Mouse (Mus musculus) neural tube, embryonic 12.5 days (tissue): ENCODE data around the gene Tmtc2. TPM values are rescaled to one million over a fixed set of nuclear protein-coding genes. Genes with fewer than 3 reads are reported as not detected.
"Not testable (repeated sequence)": the region's sequence is repeated elsewhere in the genome, so short reads cannot be mapped to it uniquely, and the experiment has no call there.

Source experiments
- ATAC-seq: fragments of 200-750 bp; cut with Nextera tagmentation; 2 replicates; pipeline ENCODE4 v1.8.0; 2017; ENCODE audit warnings: low read depth, mild to moderate bottlenecking, moderate TSS enrichment, moderate library complexity; ENCODE audit not compliant: low FRiP score
- H3K27ac ChIP-seq: fragments of 300-500 bp; sonication (generic); 2 replicates; pipeline ENCODE4 v1.5.1; 2016
- H3K27me3 ChIP-seq: fragments of 300-500 bp; sonication (generic); replicated peaks from 2 replicates; pipeline ENCODE4 v1.6.1; 2016; ENCODE audit warnings: mild to moderate bottlenecking
- H3K36me3 ChIP-seq: fragments of 300-500 bp; sonication (generic); 2 replicates; pipeline ENCODE4 v1.6.1; 2016; ENCODE audit warnings: mild to moderate bottlenecking
- H3K4me1 ChIP-seq: fragments of 300-500 bp; sonication (generic); 2 replicates; pipeline ENCODE4 v1.6.1; 2016
- H3K4me2 ChIP-seq: fragments of 300-500 bp; sonication (generic); replicated peaks from 2 replicates; pipeline ENCODE4 v1.6.1; 2016; ENCODE audit warnings: mild to moderate bottlenecking
- H3K4me3 ChIP-seq: fragments of 300-500 bp; sonication (generic); 2 replicates; pipeline ENCODE4 v1.5.1; 2016
- H3K9ac ChIP-seq: fragments of 300-500 bp; sonication (generic); 2 replicates; pipeline ENCODE4 v1.6.1; 2016; ENCODE audit warnings: mild to moderate bottlenecking
- H3K9me3 ChIP-seq: fragments of 300-500 bp; sonication (generic); 2 replicates; pipeline ENCODE4 v1.6.1; 2016; ENCODE audit warnings: mild to moderate bottlenecking
- WGBS: fragments of 180-500 bp; shearing (Covaris S2); methylation state at CpG from one replicate; pipeline ENCODE4 v1.1.7; 2016; 5-methylcytosine and 5-hydroxymethylcytosine counted together
- polyA plus RNA-seq: library from polyadenylated mRNA; unstranded; fragments of >200 nt; fragmentation: Nextera tagmentation; extraction: Ambion mirVana; gene quantifications from 2 replicates; pipeline ENCODE4 v1.2.1, GENCODE M21; 2016

Gene Tmtc2
- polyA plus RNA-seq, 1 experiment from 2014 or later, result 16.2 TPM

GRCm38 (mm10) chr10:105318869-105319268 lies 255.4 kb downstream of the Tmtc2 start:
- Histone ChIP-seq H3K27ac (no peak overlapping the region), H3K4me2 (no peak overlapping the region), H3K36me3 (peaks cover 12% of the 10 kb centered on the region), H3K9me3 (peaks cover 5% of the 10 kb centered on the region; the same call in 1 of the 2 replicates), H3K9ac (no peak overlapping the region), H3K4me3 (no peak overlapping the region), H3K27me3 (no peaks in the 10 kb centered on the region), H3K4me1 (no peaks in the 10 kb centered on the region)
- peak; percentile 72 for ATAC-seq
- 48% methylated on average over 2 of the region's 2 CpGs for WGBS

DNA sequence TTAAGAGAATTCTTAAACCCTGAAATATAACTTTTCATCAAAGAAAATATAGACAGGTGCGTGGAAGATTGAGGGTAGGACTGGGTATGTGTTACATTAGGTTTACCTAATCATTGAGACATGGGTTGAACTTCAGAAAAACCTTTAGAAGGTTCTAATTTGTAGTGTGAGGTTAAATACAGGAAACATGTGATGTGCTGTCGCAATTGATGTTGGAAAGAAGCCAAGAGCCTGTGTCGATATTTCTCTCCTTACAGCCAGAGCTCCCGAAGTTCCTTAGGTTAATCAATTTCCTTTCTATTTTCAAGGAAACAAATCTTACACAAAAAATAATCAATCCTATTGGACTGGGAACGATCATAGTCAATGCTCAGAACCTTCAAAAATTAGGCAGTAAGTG lies 261.3 kb downstream of the Tmtc2 start:
- Histone ChIP-seq H3K9ac (no peak overlapping the region), H3K4me3 (no peak overlapping the region), H3K27me3 (no peaks in the 10 kb centered on the region), H3K4me2 (no peak overlapping the region), H3K27ac (no peak overlapping the region), H3K36me3 (no peaks in the 10 kb centered on the region), H3K9me3 (no peaks in the 10 kb centered on the region), H3K4me1 (no peaks in the 10 kb centered on the region)
- WGBS, result 87% methylated on average over 5 of the region's 5 CpGs
- no peak for ATAC-seq

- no peak for ATAC-seq
- no peak overlapping the region for H3K4me3 ChIP-seq
- no peaks in the 10 kb centered on the region for H3K27me3 ChIP-seq
- peaks cover 3% of the 10 kb centered on the region; the same call in 1 of the 2 replicates for H3K36me3 ChIP-seq
- H3K4me2 ChIP-seq, result no peak overlapping the region
- no peak overlapping the region for H3K27ac ChIP-seq
- no peaks in the 10 kb centered on the region for H3K9me3 ChIP-seq
- 71% methylated on average over 3 of the region's 3 CpGs for WGBS
- no peaks in the 10 kb centered on the region for H3K4me1 ChIP-seq
- no peak overlapping the region for H3K9ac ChIP-seq
These were observed 276.7 kb downstream of the Tmtc2 start for GRCm38 (mm10) chr10:105297560-105297959.

GRCm38 (mm10) chr10:105292961-105293360 lies 281.3 kb downstream of the Tmtc2 start:
- 66% methylated on average over 1 of the region's 1 CpGs for WGBS
- Histone ChIP-seq H3K9me3 (no peaks in the 10 kb centered on the region), H3K27ac (no peak overlapping the region), H3K27me3 (no peaks in the 10 kb centered on the region), H3K4me2 (no peak overlapping the region), H3K36me3 (no peaks in the 10 kb centered on the region), H3K4me3 (no peak overlapping the region), H3K4me1 (no peaks in the 10 kb centered on the region), H3K9ac (no peak overlapping the region)
- no peak for ATAC-seq

DNA sequence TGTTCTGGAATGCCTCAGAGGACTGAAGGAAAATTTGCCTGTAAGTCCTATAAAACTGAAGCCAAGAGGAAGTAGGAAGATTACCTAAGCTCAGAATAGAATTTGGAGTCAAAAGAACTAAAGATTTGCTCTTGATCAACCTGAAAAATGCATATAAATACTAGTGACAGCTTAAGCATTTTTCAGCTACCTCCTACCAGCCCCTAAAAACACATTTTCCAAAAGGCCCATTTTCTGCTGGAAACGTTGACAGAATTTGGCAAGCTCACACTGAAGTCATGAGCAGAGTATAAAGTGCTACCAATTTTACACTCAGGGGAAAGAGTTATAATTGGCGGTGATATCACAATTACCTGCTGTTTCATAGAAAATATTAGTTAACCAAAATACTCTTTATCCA lies 285.8 kb downstream of the Tmtc2 start:
- 89% methylated on average over 2 of the region's 2 CpGs for WGBS
- Histone ChIP-seq H3K27me3 (no peaks in the 10 kb centered on the region), H3K9ac (no peak overlapping the region), H3K27ac (no peak overlapping the region), H3K36me3 (no peaks in the 10 kb centered on the region), H3K9me3 (no peaks in the 10 kb centered on the region), H3K4me2 (no peak overlapping the region), H3K4me1 (no peaks in the 10 kb centered on the region), H3K4me3 (no peak overlapping the region)
- ATAC-seq, result no peak

DNA sequence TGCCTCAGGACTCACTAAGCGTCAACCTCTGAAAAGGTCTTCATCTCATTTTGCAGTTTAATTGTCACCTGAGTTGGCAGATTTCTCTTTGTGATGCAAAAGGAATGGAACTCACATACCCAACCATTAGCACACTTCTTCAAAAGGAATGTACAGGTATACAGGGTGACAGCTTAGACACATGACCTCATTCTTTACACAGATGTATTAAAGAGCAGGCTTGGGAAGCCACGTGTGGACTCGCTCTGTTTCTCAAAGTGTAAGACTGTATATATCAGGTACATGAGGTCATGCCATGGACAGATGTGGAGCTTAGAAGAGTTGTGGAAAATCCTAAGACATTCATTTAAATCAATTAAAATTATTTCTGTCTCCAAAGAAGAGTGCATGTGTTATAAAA lies 286.7 kb downstream of the Tmtc2 start:
- Histone ChIP-seq H3K4me1 (no peaks in the 10 kb centered on the region), H3K9ac (no peak overlapping the region), H3K27ac (no peak overlapping the region), H3K27me3 (no peaks in the 10 kb centered on the region), H3K4me2 (no peak overlapping the region), H3K4me3 (no peak overlapping the region), H3K36me3 (no peaks in the 10 kb centered on the region), H3K9me3 (no peaks in the 10 kb centered on the region)
- no peak for ATAC-seq
- 91% methylated on average over 3 of the region's 3 CpGs for WGBS

DNA sequence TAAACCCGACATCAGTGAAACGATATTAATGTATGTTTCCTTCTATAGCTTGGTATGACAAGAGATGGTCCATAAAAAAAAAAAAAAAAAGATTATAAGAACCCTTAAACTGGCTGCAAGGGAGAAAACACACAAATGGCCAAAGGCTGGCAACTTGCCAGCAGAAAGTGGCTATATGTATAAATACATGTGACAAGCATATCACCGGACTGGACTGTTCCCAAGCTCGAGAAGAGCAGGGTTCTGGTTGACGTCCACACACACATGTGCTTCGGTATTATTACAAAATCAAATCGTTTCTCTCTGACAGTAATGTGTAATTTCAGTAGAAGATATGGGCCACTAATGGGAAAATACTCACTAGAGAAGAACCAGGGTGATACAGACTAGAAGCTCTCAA lies 287.2 kb downstream of the Tmtc2 start:
- Histone ChIP-seq H3K27ac (no peak overlapping the region), H3K9ac (no peak overlapping the region), H3K4me2 (no peak overlapping the region), H3K4me1 (no peaks in the 10 kb centered on the region), H3K36me3 (no peaks in the 10 kb centered on the region), H3K27me3 (no peaks in the 10 kb centered on the region), H3K9me3 (no peaks in the 10 kb centered on the region), H3K4me3 (no peak overlapping the region)
- WGBS, result 87% methylated on average over 7 of the region's 7 CpGs
- ATAC-seq, result no peak

DNA sequence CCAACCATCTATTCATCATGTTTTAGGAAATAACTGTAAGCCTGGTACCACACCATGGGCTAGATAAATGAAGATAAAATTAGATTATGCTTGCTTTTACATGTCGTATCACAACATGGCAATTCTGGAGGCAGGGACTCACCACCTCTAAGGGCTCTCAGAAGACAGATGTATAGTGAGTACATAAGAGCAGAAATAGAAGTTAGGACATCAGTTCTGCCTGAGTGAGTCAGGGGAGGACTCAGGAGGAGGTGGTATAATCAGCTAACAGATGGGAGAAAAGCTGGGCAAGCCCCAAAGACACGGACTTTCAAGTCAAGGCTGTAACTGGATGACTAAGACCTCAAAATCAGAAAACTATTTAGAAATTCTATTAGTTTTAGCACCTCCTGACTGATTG lies 288.0 kb downstream of the Tmtc2 start:
- H3K4me1 ChIP-seq, result no peaks in the 10 kb centered on the region
- H3K9ac ChIP-seq, result no peak overlapping the region
- ATAC-seq, result no peak
- no peak overlapping the region for H3K4me2 ChIP-seq
- no peaks in the 10 kb centered on the region for H3K9me3 ChIP-seq
- no peaks in the 10 kb centered on the region for H3K27me3 ChIP-seq
- no peaks in the 10 kb centered on the region for H3K36me3 ChIP-seq
- 88% methylated on average over 2 of the region's 2 CpGs for WGBS
- H3K4me3 ChIP-seq, result no peak overlapping the region
- H3K27ac ChIP-seq, result no peak overlapping the region

- no peaks in the 10 kb centered on the region for H3K36me3 ChIP-seq
- no peak overlapping the region for H3K27ac ChIP-seq
- H3K9me3 ChIP-seq, result no peaks in the 10 kb centered on the region
- H3K27me3 ChIP-seq, result no peaks in the 10 kb centered on the region
- no peak overlapping the region for H3K4me3 ChIP-seq
- no peak overlapping the region for H3K4me2 ChIP-seq
- no peaks in the 10 kb centered on the region for H3K4me1 ChIP-seq
- ATAC-seq, result no peak
- WGBS, result 63% methylated on average over 6 of the region's 6 CpGs
- H3K9ac ChIP-seq, result no peak overlapping the region
These were observed 290.1 kb downstream of the Tmtc2 start for GRCm38 (mm10) chr10:105284171-105284570.

DNA sequence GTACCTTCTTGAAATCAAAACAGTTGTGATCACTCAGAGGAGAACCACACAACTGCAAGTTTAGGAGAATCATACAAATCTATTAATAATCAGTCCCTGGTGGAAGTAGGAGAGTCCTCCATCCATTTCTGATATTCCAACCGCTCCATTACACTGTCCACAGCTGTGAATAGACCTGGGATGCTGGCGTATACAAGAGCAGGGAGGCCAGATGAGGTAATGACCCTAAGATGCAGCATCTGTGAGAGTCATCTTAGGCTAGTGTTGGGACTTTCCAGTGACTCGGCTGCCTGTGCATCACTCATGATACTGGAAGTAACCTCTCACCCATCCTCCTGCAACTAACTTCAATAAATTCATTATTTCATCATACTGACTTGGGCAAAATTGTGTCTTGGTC lies 293.3 kb downstream of the Tmtc2 start:
- Histone ChIP-seq H3K9me3 (no peaks in the 10 kb centered on the region), H3K27ac (no peak overlapping the region), H3K36me3 (no peaks in the 10 kb centered on the region), H3K9ac (no peak overlapping the region), H3K27me3 (no peaks in the 10 kb centered on the region), H3K4me1 (no peaks in the 10 kb centered on the region), H3K4me3 (no peak overlapping the region), H3K4me2 (no peak overlapping the region)
- no peak for ATAC-seq
- whole genome bisulfite sequencing, result 83% methylated on average over 3 of the region's 3 CpGs

DNA sequence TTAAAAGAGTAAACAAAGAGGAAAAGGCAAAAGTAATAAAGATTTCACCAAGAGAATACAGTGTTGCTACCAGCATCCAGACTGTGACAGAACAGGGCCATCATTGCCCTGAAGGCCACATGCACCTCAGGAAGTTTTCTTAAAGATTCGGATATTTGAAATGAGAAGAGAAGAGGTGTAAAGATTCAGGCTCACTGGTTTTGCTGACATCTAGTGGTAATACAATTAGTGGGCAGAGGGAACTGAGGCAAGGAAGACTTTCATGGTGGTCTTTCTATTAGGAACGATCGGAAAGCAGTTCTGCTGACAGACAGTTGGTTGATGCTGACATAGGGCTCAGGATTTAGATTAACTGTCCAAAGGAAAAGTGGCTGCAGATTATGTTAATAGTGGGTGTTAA lies 314.2 kb downstream of the Tmtc2 start:
- no peak for ATAC-seq
- Histone ChIP-seq H3K4me2 (no peak overlapping the region), H3K9me3 (no peaks in the 10 kb centered on the region), H3K4me3 (no peak overlapping the region), H3K9ac (no peak overlapping the region), H3K4me1 (no peaks in the 10 kb centered on the region), H3K27me3 (no peaks in the 10 kb centered on the region), H3K27ac (no peak overlapping the region), H3K36me3 (no peaks in the 10 kb centered on the region)
- WGBS, result 59% methylated on average over 3 of the region's 3 CpGs

DNA sequence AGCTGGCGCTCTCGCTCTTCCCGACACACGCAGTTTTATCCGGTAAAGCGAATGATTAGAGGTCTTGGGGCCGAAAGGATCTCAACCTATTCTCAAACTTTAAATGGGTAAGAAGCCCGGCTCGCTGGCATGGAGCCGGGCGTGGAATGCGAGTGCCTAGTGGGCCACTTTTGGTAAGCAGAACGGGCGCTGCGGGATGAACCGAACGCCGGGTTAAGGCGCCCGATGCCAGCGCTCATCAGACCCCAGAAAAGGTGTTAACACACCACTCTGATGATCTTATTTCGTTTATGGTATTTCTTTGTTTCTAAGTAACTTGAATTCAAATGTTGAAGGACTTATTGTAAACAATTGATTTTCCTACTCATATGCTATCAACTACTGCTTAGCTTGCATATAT lies 336.0 kb downstream of the Tmtc2 start:
- not testable (repeated sequence) for H3K4me2 ChIP-seq, ATAC-seq, H3K9ac ChIP-seq, H3K27me3 ChIP-seq, H3K4me3 ChIP-seq, H3K36me3 ChIP-seq, H3K27ac ChIP-seq, H3K9me3 ChIP-seq, H3K4me1 ChIP-seq
- 88% methylated on average over 22 of the region's 22 CpGs for WGBS

DNA sequence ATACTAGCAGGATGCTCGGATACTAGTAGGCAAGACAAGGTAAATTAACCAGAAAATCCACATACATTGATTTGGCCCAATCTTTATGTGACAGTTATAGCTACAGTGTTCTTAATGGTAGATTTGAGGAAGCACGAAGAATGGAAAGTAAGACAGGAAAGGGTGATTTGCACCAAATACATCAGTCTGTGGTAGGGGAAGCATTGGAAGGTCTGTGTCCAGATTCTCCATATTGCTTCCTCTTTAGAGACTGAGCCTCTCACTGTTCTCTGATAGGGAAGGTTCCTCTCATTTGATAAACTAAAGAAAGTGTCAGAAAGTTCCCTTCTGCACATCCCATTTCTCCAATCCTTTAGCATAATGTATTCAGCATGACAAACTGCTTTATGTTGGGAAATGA lies 341.4 kb downstream of the Tmtc2 start:
- WGBS, result 91% methylated on average over 2 of the region's 2 CpGs
- H3K4me1 ChIP-seq, result no peaks in the 10 kb centered on the region
- ATAC-seq, result no peak
- H3K9ac ChIP-seq, result no peak overlapping the region
- H3K4me2 ChIP-seq, result no peak overlapping the region
- H3K36me3 ChIP-seq, result no peaks in the 10 kb centered on the region
- no peak overlapping the region for H3K4me3 ChIP-seq
- no peaks in the 10 kb centered on the region for H3K9me3 ChIP-seq
- H3K27ac ChIP-seq, result no peak overlapping the region
- H3K27me3 ChIP-seq, result no peaks in the 10 kb centered on the region

- no peak overlapping the region for H3K27ac ChIP-seq
- H3K4me2 ChIP-seq, result no peak overlapping the region
- H3K36me3 ChIP-seq, result no peaks in the 10 kb centered on the region
- WGBS, result 87% methylated on average over 7 of the region's 7 CpGs
- H3K4me1 ChIP-seq, result no peaks in the 10 kb centered on the region
- no peak overlapping the region for H3K4me3 ChIP-seq
- ATAC-seq, result no peak
- no peaks in the 10 kb centered on the region for H3K9me3 ChIP-seq
- H3K27me3 ChIP-seq, result no peaks in the 10 kb centered on the region
- no peak overlapping the region for H3K9ac ChIP-seq
These were observed 343.8 kb downstream of the Tmtc2 start for GRCm38 (mm10) chr10:105230416-105230815.
